Mouse (Mus musculus) activated CD4-positive, CD25-positive, alpha-beta regulatory T cell, adult 4 months (primary cell): Measurements from ENCODE around the gene Fyco1. TPM values are rescaled to one million over a fixed set of nuclear protein-coding genes. Genes with fewer than 3 reads are reported as not detected.

ENCODE experiments used
- ATAC-seq: one replicate; pipeline ENCODE4 v1.8.0; 2017
- polyA plus RNA-seq, 2 experiments: library from polyadenylated mRNA; unstranded; fragments of 100-300 nt; shearing (Covaris generic); gene quantifications; one replicate each; pipeline ENCODE4 v1.2.1; 2017

The Fyco1 gene
- polyA plus RNA-seq = 10 to 100 TPM; 27.8 to 29.5 TPM

GRCm38 (mm10) chr9:123851713-123852448 lies at the start of gene Fyco1:
Fyco1 (minus strand) TSS chr9:123851899.
- peak; percentile 94 for ATAC-seq

GRCm38 (mm10) chr9:123872049-123872448 lies 20.4 kb upstream of the Fyco1 start:
- ATAC-seq = peak; percentile 95

GRCm38 (mm10) chr9:123869167-123869784 lies 17.6 kb upstream of the Fyco1 start:
- no peak for ATAC-seq

GRCm38 (mm10) chr9:123863641-123864040 lies 11.9 kb upstream of the Fyco1 start:
- ATAC-seq = no peak

- ATAC-seq = no peak
Measured at GRCm38 (mm10) chr9:123862895-123863616, 11.4 kb upstream of the Fyco1 start.

GRCm38 (mm10) chr9:123861929-123862328 lies 10.2 kb upstream of the Fyco1 start, which contains the start of gene Xcr1:
Xcr1 (minus strand) TSS chr9:123862029.
- ATAC-seq = no peak

- ATAC-seq = no peak
Measured at GRCm38 (mm10) chr9:123856836-123857235, 5.1 kb upstream of the Fyco1 start.

GRCm38 (mm10) chr9:123852449-123853390 lies 1.0 kb upstream of the Fyco1 start:
- ATAC-seq = no peak

GRCm38 (mm10) chr9:123851062-123851712 lies 512 bp downstream of the Fyco1 start:
- ATAC-seq = peak; percentile 43

- peak; percentile 21 for ATAC-seq
Measured at GRCm38 (mm10) chr9:123850705-123851061, 1.0 kb downstream of the Fyco1 start.

GRCm38 (mm10) chr9:123849976-123850695 lies 1.6 kb downstream of the Fyco1 start:
- no peak for ATAC-seq

- ATAC-seq = no peak
Measured at GRCm38 (mm10) chr9:123846490-123846889, 5.2 kb downstream of the Fyco1 start.

GRCm38 (mm10) chr9:123845120-123845519 lies 6.6 kb downstream of the Fyco1 start:
- ATAC-seq = peak; percentile 61

GRCm38 (mm10) chr9:123844468-123844867 lies 7.2 kb downstream of the Fyco1 start:
- ATAC-seq = no peak

GRCm38 (mm10) chr9:123840243-123840642 lies 11.5 kb downstream of the Fyco1 start:
- ATAC-seq = no peak

- peak; percentile 65 for ATAC-seq
Measured at GRCm38 (mm10) chr9:123835851-123836250, 15.8 kb downstream of the Fyco1 start.

- ATAC-seq = no peak
Measured at GRCm38 (mm10) chr9:123828916-123829315, 22.8 kb downstream of the Fyco1 start.

- no peak for ATAC-seq
Measured at GRCm38 (mm10) chr9:123826631-123827030, 25.1 kb downstream of the Fyco1 start.

GRCm38 (mm10) chr9:123818601-123819000 lies 33.1 kb downstream of the Fyco1 start:
- ATAC-seq = no peak

- no peak for ATAC-seq
Measured at GRCm38 (mm10) chr9:123815996-123816395, 35.7 kb downstream of the Fyco1 start.

- ATAC-seq = no peak
Measured at GRCm38 (mm10) chr9:123815444-123815843, 36.3 kb downstream of the Fyco1 start.
